8 mouse cellular contexts compared by ENCODE assay signal in genomic region chr4:83485735-83486116, GRCm38 (mm10). TPM values are rescaled to one million over a fixed set of nuclear protein-coding genes. Genes with fewer than 3 reads are reported as not detected.
DNase-seq lines count a peak whose midpoint lies in the region; ATAC-seq lines count a peak whose summit lies in the region.

No protein-coding gene starts in this region.

- intact Hi-C loops in gastrocnemius, postnatal 14 days (cut with DNase I; ENCODE audit: low total_unique reads), result no loop called here
- intact Hi-C loops in left cerebral cortex, postnatal 14 days (cut with DNase I), result loop anchor here (5.0 kb wide), 2 partner anchors 42 to 87 kb away; partner anchors contain the start of gene Ccdc171

- H3K4me3 ChIP-seq in intestine, embryonic 14.5 days (ENCODE audit: low read depth, low read length), result peak overlapping the region; percentile 72

- peaks cover 10% of the 10 kb centered on the region for H3K4me1 ChIP-seq in intestine, embryonic 14.5 days (replicated peaks; ENCODE audit: control insufficient read depth, insufficient read depth, low read length)

- no peaks in the 10 kb centered on the region for H3K9me3 ChIP-seq in intestine, embryonic 14.5 days (ENCODE audit: control insufficient read depth, low read length)

- peaks cover 37% of the 10 kb centered on the region for H3K36me3 ChIP-seq in intestine, embryonic 14.5 days (ENCODE audit: control insufficient read depth, insufficient read depth, low read length)

- peak overlapping the region; percentile 79 for H3K9ac ChIP-seq in intestine, embryonic 14.5 days (ENCODE audit: low read length)

- WGBS in intestine, embryonic 14.5 days, result 1% methylated on average over 28 of the region's 40 CpGs

- ATAC-seq in intestine, embryonic 14.5 days (replicated peaks; ENCODE audit: low FRiP score, low TSS enrichment, low read depth), result peak; percentile 82

- H3K27me3 ChIP-seq in intestine, embryonic 14.5 days (replicated peaks; ENCODE audit: control insufficient read depth, insufficient read depth, low read length), result no peaks in the 10 kb centered on the region

- DNase-seq in adipocyte (ENCODE audit: low spot score), result peak; percentile 72
- peak; percentile 94 for DNase-seq in embryo, embryonic 10 days (ENCODE audit: low spot score)
- peak; percentile 89 for DNase-seq in gastrocnemius, postnatal 14 days
- peak; percentile 89 for DNase-seq in intestine, embryonic 14.5 days (ENCODE audit: low spot score)
- DNase-seq in left cerebral cortex, postnatal 14 days (ENCODE audit: low spot score in 2 of 2), result peak; percentile 89 to 94
- DNase-seq in mesoderm, embryonic 11.5 days (ENCODE audit: low read depth, low spot score), result peak; percentile 93
- DNase-seq in right cerebral cortex, postnatal 36 days (ENCODE audit: low spot score in 2 of 2), result peak; percentile 80 to 85
- DNase-seq in yolk sac, embryonic 10.5 days (ENCODE audit: low spot score), result peak; percentile 86

- H3K27ac ChIP-seq in intestine, embryonic 14.5 days (ENCODE audit: low read depth), result peak overlapping the region; percentile 95

- peak overlapping the region; percentile 40 for H3K4me2 ChIP-seq in intestine, embryonic 14.5 days (ENCODE audit: low read length)

RNA-seq across cellular contexts. Expression of gene Psip1, which starts 0.5 kb away (rescaled TPM):
- total RNA-seq in gastrocnemius, postnatal 14 days (2021), result 10 to 100 TPM; 18.7 to 22.9 TPM
- polyA plus RNA-seq in intestine, embryonic 14.5 days (2014; fragmentation: Nextera tagmentation; extraction: Ambion mirVana), result 123 and 132 TPM in 2 replicates
- 100 to 1,000 TPM; 182 to 200 TPM for total RNA-seq in left cerebral cortex, postnatal 14 days (2021)

RNA-seq across cellular contexts. Expression of gene Ccdc171, which starts 39.6 kb away (rescaled TPM):
- total RNA-seq in gastrocnemius, postnatal 14 days (2021), result 1 to 10 TPM in 1 of 2 experiments, under 1 TPM in 1; 0.75 to 1.2 TPM
- polyA plus RNA-seq in intestine, embryonic 14.5 days (2014; fragmentation: Nextera tagmentation; extraction: Ambion mirVana), result 2.8 and 4.0 TPM in 2 replicates
- total RNA-seq in left cerebral cortex, postnatal 14 days (2021), result 1 to 10 TPM; 1.7 to 2.4 TPM

Comparison
In these comparisons a context has a peak if more than half of its experiments do, and no peak if none do; other contexts are left out.
1. Peak in every context shown above with its lines: DNase-seq, ATAC-seq, H3K4me3 ChIP-seq and H3K27ac ChIP-seq.
2. RNA of gene Psip1, which starts 0.5 kb away (total RNA-seq): 182 to 200 TPM in left cerebral cortex, postnatal 14 days; 18.7 to 22.9 TPM in gastrocnemius, postnatal 14 days; every median in the first group is over 4 times any median in the second.